Mouse (Mus musculus) kidney, embryonic 16.5 days (tissue): ENCODE data around the gene Isca2. TPM values are rescaled to one million over a fixed set of nuclear protein-coding genes. Genes with fewer than 3 reads are reported as not detected.
A peak's percentile ranks its signal among the peaks of the same experiment; 100 is the strongest.

Experiments used
- ATAC-seq: fragments of 200-750 bp; cut with Nextera tagmentation; 2 replicates; pipeline ENCODE4 v1.8.0; 2017; ENCODE audit warnings: moderate TSS enrichment; ENCODE audit not compliant: low FRiP score, low TSS enrichment
- H3K27ac ChIP-seq: fragments of 300-500 bp; sonication (generic); 2 replicates; pipeline ENCODE4 v1.5.1; 2014; ENCODE audit warnings: low read length
- H3K27me3 ChIP-seq: fragments of 300-500 bp; sonication (generic); 2 replicates; pipeline ENCODE4 v1.6.1; 2014; ENCODE audit warnings: low read length, control low read depth, mixed read lengths; ENCODE audit not compliant: insufficient read depth
- H3K36me3 ChIP-seq: fragments of 300-500 bp; sonication (generic); 2 replicates; pipeline ENCODE4 v1.6.1; 2014; ENCODE audit warnings: low read length, control low read depth, mixed read lengths; ENCODE audit not compliant: insufficient read depth
- H3K4me1 ChIP-seq: fragments of 300-500 bp; sonication (generic); 2 replicates; pipeline ENCODE4 v1.6.1; 2014; ENCODE audit warnings: low read length, control low read depth, mixed read lengths; ENCODE audit not compliant: insufficient read depth
- H3K4me2 ChIP-seq: fragments of 300-500 bp; sonication (generic); replicated peaks from 2 replicates; pipeline ENCODE4 v1.6.1; 2014; ENCODE audit warnings: low read depth, low read length
- H3K4me3 ChIP-seq: fragments of 300-500 bp; sonication (generic); 2 replicates; pipeline ENCODE4 v1.5.1; 2014; ENCODE audit warnings: mild to moderate bottlenecking, low read length
- H3K9ac ChIP-seq: fragments of 300-500 bp; sonication (generic); replicated peaks from 2 replicates; pipeline ENCODE4 v1.6.1; 2014; ENCODE audit warnings: low read length
- H3K9me3 ChIP-seq: fragments of 300-500 bp; sonication (generic); 2 replicates; pipeline ENCODE4 v1.6.1; 2016; ENCODE audit warnings: low read length, control low read depth
- WGBS: fragments of 180-500 bp; shearing (Covaris S2); extraction: QIAGEN DNeasy Blood & Tissue Kit; methylation state at CpG from one replicate; pipeline ENCODE4 v1.1.7; 2014; 5-methylcytosine and 5-hydroxymethylcytosine counted together
- polyA plus RNA-seq: library from polyadenylated mRNA; unstranded; fragments of >200 nt; fragmentation: Nextera tagmentation; extraction: Ambion mirVana; gene quantifications from 2 replicates; pipeline ENCODE4 v1.2.1, GENCODE M21; 2015

The Isca2 gene
- polyA plus RNA-seq, 1 experiment from 2014 or later: 148 TPM

DNA sequence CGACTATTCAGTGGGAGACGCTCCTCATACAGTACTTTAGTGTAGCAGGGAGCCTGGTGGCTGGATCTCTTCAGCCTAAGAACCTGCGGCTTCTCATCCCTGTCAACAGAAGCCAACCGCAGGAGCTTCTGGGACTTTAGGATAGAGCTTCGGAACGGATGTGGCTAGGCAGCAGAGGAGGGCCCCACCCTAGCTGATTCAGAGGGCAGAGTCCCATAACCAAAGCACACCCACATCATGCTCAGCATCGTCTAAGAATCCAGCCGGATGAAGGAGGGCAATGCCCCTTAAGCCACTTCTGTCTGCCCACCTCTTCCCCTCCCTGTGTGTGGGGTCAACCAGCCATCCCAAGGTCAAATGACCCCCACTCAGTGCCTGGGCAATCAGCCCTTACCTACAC lies 21.6 kb downstream of the Isca2 start:
- Histone ChIP-seq H3K27ac (no peak overlapping the region), H3K9me3 (no peaks in the 10 kb centered on the region), H3K36me3 (no peaks in the 10 kb centered on the region), H3K4me1 (peaks cover 8% of the 10 kb centered on the region), H3K27me3 (no peaks in the 10 kb centered on the region), H3K9ac (no peak overlapping the region), H3K4me3 (no peak overlapping the region), H3K4me2 (no peak overlapping the region)
- 83% methylated on average over 8 of the region's 8 CpGs for WGBS
- no peak for ATAC-seq

DNA sequence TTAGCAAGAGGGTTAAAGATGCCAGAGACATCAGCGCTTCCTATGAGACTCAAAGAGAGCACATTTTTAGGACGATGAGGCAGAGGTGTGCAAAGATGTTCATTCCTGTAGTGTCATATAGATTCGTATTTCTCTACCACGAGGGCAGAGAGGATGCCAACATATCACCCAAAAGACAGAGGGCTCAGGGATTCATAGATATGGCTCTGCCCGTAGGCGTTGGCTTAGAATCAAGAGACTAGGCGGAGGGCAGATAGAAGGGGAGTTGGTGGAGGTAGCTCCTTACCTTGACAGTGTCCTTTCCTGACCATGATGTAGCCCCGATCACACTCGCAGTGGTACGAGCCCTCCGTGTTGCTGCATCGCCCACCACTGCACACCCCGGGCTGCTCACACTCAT lies 26.0 kb downstream of the Isca2 start:
- ATAC-seq: no peak
- Histone ChIP-seq H3K4me3 (no peak overlapping the region), H3K9ac (no peak overlapping the region), H3K9me3 (no peaks in the 10 kb centered on the region), H3K27ac (no peak overlapping the region), H3K27me3 (no peaks in the 10 kb centered on the region), H3K36me3 (no peaks in the 10 kb centered on the region), H3K4me1 (0 out of 2 replicates have a peak, but pooled peaks cover 3% of the 10 kb centered on the region), H3K4me2 (no peak overlapping the region)
- 95% methylated on average over 13 of the region's 13 CpGs for WGBS

DNA sequence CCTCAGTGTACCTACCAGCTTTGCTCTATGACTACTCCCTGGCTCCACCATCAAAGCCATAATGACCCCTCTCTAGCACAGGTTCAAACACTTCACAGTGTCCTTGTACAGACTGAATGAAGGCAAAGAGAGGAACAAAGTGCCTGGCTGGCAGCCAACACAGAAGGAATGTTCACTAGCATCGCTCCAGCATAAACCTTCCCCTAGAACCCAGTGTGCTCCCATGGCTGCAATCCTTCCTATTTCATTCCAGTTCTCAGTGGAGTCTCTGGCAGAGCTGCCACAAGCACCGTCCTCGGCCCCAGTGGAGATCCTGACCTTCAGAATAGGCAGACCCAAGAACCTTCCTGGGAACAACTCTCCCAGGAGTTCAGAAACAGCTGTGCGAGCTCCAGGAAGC lies 27.4 kb downstream of the Isca2 start:
- Histone ChIP-seq H3K4me2 (no peak overlapping the region), H3K27ac (no peak overlapping the region), H3K4me3 (no peak overlapping the region), H3K4me1 (peaks cover 6% of the 10 kb centered on the region; the same call in 1 of the 2 replicates), H3K9ac (no peak overlapping the region), H3K9me3 (no peaks in the 10 kb centered on the region), H3K36me3 (no peaks in the 10 kb centered on the region), H3K27me3 (no peaks in the 10 kb centered on the region)
- WGBS: 46% methylated on average over 4 of the region's 4 CpGs
- no peak for ATAC-seq

- peaks cover 18% of the 10 kb centered on the region for H3K4me1 ChIP-seq
- WGBS: 82% methylated on average over 13 of the region's 13 CpGs
- no peak for ATAC-seq
- no peak overlapping the region for H3K9ac ChIP-seq
- no peak overlapping the region for H3K4me2 ChIP-seq
- H3K36me3 ChIP-seq: no peaks in the 10 kb centered on the region
- H3K9me3 ChIP-seq: no peaks in the 10 kb centered on the region
- no peaks in the 10 kb centered on the region; the same call in 1 of the 2 replicates for H3K27me3 ChIP-seq
- H3K27ac ChIP-seq: no peak overlapping the region
- no peak overlapping the region for H3K4me3 ChIP-seq
These were observed 28.6 kb downstream of the Isca2 start for GRCm38 (mm10) chr12:84801532-84802110.

DNA sequence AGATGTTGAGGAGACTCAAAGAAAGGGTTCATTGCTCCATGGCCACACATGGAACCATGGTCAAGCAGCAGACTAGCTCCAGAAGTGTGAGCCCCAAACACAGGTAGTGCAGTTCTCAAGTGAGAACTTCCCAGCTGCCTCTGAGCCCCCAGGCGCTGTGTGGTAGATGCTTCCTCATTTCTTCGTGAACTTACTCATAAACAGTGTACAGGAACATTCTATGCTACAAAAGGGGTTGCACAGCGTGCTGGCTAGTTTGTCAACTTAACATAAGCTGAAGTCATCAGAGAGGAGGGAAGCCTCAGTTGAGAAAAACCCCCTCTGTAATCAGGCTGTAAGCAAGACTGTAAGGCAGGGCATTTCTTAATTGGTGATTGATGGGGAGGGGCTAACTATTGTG lies 29.6 kb downstream of the Isca2 start:
- H3K9ac ChIP-seq: no peak overlapping the region
- WGBS: 85% methylated on average over 3 of the region's 3 CpGs
- H3K9me3 ChIP-seq: no peaks in the 10 kb centered on the region
- H3K4me1 ChIP-seq: peaks cover 20% of the 10 kb centered on the region
- no peak overlapping the region for H3K4me2 ChIP-seq
- H3K36me3 ChIP-seq: no peaks in the 10 kb centered on the region
- no peak for ATAC-seq
- no peak overlapping the region for H3K4me3 ChIP-seq
- no peaks in the 10 kb centered on the region; the same call in 1 of the 2 replicates for H3K27me3 ChIP-seq
- H3K27ac ChIP-seq: no peak overlapping the region

DNA sequence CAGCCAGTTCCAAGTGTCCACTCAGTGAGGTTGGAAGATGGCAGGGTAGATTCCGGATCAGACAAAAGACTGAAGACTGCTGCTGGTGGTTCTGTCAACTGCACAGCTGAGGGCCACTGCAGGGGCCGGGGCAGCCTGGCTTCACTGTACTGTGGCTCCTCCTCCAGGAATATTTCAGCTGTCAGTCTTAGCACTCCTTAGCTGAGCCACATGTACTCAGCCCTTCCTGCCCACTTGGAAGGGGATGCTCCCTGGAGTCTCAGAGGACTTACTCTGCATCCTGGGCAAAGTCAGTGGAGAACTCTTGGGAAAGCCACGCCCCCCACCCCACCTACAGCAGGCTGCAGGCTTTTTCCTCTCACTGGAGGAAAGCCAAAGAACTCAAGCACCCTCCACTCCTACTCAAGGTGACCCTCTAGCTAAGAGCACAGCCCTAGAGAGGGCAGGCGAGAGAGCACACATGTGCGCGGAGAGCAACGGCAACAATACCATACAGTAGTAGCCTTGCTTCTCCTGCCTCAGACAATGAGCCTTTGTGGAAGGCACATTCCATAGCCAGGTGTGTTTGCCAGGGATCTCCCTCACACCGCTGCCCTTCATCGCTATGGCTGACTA lies 32.3 kb downstream of the Isca2 start:
- 60% methylated on average over 9 of the region's 9 CpGs for WGBS
- Histone ChIP-seq H3K27me3 (no peaks in the 10 kb centered on the region; the same call in 1 of the 2 replicates), H3K4me2 (no peak overlapping the region), H3K9ac (no peak overlapping the region), H3K4me3 (no peak overlapping the region), H3K4me1 (peaks cover 20% of the 10 kb centered on the region), H3K36me3 (no peaks in the 10 kb centered on the region), H3K9me3 (no peaks in the 10 kb centered on the region), H3K27ac (no peak overlapping the region)
- peak; percentile 55 for ATAC-seq

DNA sequence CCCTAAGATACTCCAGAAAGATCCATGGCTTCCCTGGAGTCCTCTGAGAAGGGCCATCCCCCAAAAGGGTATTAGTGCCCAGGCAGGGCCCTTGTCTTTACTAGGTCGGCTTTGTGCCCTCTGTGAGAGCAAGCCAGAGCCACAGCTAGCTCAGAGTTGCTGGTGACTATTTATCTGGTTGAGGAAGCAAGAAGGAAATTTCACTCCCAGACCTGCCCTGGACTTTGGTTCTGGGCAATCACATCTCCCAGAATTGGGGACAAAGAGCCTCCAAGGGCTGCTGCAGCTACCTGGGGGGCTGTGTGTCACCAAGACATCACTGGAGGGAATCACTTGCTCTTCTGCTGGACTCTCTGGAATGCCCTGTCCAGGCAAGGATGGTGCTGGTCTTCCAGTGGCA lies 33.0 kb downstream of the Isca2 start:
- Histone ChIP-seq H3K36me3 (no peaks in the 10 kb centered on the region), H3K27ac (no peak overlapping the region), H3K4me1 (peaks cover 17% of the 10 kb centered on the region), H3K4me2 (no peak overlapping the region), H3K9ac (no peak overlapping the region), H3K4me3 (no peak overlapping the region), H3K9me3 (no peaks in the 10 kb centered on the region), H3K27me3 (no peaks in the 10 kb centered on the region; the same call in 1 of the 2 replicates)
- WGBS: 71% methylated on average over 1 of the region's 1 CpGs
- no peak for ATAC-seq

DNA sequence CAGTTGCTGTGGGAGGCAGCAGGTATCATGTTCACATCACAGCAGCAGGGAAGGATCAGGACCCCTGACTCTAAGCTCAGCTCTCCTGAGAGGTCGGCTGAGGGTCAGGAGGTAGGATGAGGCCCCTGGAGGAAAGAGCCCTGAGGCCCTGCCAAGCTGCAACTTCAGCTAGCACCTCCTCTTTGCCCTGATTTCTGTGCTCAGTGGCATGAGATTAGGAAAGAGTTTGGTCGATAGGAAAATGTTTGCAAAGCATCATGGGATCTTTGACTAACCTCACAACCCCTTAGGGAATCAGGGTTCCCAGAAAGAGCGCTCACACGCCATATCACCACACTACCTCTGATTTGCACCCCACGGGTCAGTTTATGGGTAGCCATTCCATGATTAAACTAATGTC lies 33.7 kb downstream of the Isca2 start:
- 42% methylated on average over 5 of the region's 5 CpGs for whole genome bisulfite sequencing

DNA sequence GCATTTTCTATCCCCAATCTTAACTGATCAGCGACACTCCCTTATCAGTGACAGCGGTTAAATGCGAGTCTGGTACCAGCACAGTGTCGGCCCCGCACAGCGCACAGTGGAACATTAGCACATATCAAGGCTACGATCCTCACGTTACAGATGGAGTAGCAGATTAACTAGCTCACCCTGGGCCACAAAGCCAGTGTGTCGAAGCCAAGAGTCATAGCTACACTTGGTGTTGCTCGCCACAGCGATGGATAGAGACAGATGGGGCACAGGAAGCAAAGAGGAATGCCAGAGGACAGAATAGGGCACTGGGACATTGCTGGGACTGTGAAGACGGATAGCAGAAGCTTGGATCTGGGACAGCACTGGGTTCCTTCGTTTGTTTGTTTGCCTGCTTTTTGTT lies 34.3 kb downstream of the Isca2 start:
- Histone ChIP-seq H3K4me3 (no peak overlapping the region), H3K36me3 (no peaks in the 10 kb centered on the region), H3K9me3 (no peaks in the 10 kb centered on the region), H3K4me2 (no peak overlapping the region), H3K27me3 (no peaks in the 10 kb centered on the region; the same call in 1 of the 2 replicates), H3K27ac (no peak overlapping the region), H3K9ac (no peak overlapping the region), H3K4me1 (peaks cover 17% of the 10 kb centered on the region)
- 70% methylated on average over 13 of the region's 13 CpGs for WGBS
- ATAC-seq: no peak; the same call in 1 of the 2 replicates

More for the DNA sequence above, 33.7 kb downstream of the Isca2 start:
- Histone ChIP-seq H3K27me3 (no peaks in the 10 kb centered on the region; the same call in 1 of the 2 replicates), H3K4me1 (peaks cover 17% of the 10 kb centered on the region), H3K9me3 (no peaks in the 10 kb centered on the region), H3K4me3 (no peak overlapping the region), H3K4me2 (no peak overlapping the region), H3K27ac (0 out of 2 replicates have a peak overlapping the region, but pooled peaks have one; percentile 9), H3K36me3 (no peaks in the 10 kb centered on the region), H3K9ac (no peak overlapping the region)
- no peak for ATAC-seq

DNA sequence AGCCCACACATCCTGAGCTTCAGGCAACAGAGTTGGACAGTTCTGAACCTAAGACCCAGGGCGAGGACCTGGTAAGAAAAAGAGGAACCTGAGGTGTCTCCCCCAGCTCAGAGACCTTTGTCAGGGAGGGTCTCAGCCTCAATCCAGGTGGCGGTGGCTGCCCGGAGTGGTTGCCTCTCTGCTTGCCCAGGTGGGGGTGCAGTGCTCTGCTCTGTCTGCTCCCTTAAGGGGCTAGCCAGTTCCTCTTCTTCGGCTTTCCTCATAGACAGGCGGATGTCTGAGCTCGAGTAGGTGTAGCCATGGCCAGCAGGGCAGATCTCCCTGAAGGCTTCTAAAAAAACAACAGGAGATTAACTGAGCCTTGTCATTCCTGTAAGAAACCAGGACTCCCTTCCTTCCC lies 36.0 kb downstream of the Isca2 start:
- WGBS: 56% methylated on average over 6 of the region's 6 CpGs

More for the DNA sequence above, 36.0 kb downstream of the Isca2 start:
- H3K27me3 ChIP-seq: no peaks in the 10 kb centered on the region; the same call in 1 of the 2 replicates
- peaks cover 17% of the 10 kb centered on the region for H3K4me1 ChIP-seq
- no peak overlapping the region for H3K4me3 ChIP-seq
- H3K4me2 ChIP-seq: no peak overlapping the region
- no peak for ATAC-seq
- H3K9me3 ChIP-seq: no peaks in the 10 kb centered on the region
- H3K36me3 ChIP-seq: no peaks in the 10 kb centered on the region
- H3K27ac ChIP-seq: no peak overlapping the region
- H3K9ac ChIP-seq: no peak overlapping the region
